Mouse (Mus musculus) gastrocnemius, adult 2 months (tissue): ENCODE results near the gene Pip4k2b. TPM values are rescaled to one million over a fixed set of nuclear protein-coding genes. Genes with fewer than 3 reads are reported as not detected.

Experiments
- DNase-seq: peaks from one replicate; pipeline ENCODE4 v3.0.0; 2022
- H3K27ac ChIP-seq: fragments of 200-600 bp; 2 replicates; pipeline ENCODE4 v1.8.1; 2022; ENCODE audit warnings: mild to moderate bottlenecking
- H3K4me3 ChIP-seq: fragments of 200-600 bp; 2 replicates; pipeline ENCODE4 v1.8.1; 2022; ENCODE audit warnings: mild to moderate bottlenecking, moderate library complexity
- CTCF ChIP-seq: fragments of 200-600 bp; IDR thresholded peaks from 2 replicates; pipeline ENCODE4 v1.8.1; 2022; ENCODE audit warnings: antibody characterized with exemption, mild to moderate bottlenecking, moderate library complexity
- intact Hi-C: fragments of 180-260 bp; cut with DNase I; formaldehyde crosslinking; loops from one replicate; pipeline ENCODE4 v1.15.1; 2025
- total RNA-seq, 2 experiments: library from RNA; stranded (reverse); gene quantifications; 2 replicates each; pipeline ENCODE4 v1.2.3; 2021

Pip4k2b gene
- total RNA-seq, 2 experiments from 2014 or later = 59.3 to 66.2 TPM

DNA sequence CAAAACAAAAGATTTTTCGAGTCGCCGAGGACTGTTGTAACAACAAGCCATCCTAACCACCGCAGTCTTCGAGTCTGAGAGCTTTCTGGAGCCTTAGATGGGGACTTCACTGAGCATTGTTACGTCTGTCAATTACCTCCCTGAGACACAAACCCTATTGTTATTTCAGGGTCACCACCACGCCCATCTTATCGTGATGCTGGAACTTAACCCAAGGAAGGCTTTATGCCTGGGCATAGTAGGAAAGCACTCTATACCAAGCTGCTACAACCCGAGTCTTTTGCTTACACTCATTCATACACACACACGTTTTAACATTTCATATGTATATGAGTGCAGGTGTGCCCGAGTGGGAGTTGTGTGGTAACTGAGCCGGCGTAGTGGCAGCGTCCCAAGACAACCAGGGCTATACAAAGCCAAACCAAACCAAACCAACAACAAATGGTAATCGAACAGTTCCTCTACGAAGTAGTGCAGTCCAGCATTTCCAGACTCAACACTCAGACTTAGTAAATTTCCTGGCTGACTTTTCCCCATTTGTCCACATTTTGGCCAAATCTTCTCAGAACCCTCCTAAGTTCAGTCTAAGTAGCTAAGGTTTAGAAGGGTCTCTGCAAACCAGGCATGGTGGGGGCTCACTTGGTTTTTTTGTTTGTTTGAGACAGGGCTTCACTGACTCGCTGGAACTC is 31.4 kb upstream of the Pip4k2b start, which contains the start of gene 1700001P01Rik:
Gene 1700001P01Rik (minus strand): TSS at position 111 of the 689 bp plus-strand sequence.
- intact Hi-C loops = no loop called here
- TF ChIP-seq CTCF = no peak
- DNase-seq = no peak
- Histone ChIP-seq H3K4me3 (no peak within 1 kb of the TSS), H3K27ac (no peak within 1 kb of the TSS)

DNA sequence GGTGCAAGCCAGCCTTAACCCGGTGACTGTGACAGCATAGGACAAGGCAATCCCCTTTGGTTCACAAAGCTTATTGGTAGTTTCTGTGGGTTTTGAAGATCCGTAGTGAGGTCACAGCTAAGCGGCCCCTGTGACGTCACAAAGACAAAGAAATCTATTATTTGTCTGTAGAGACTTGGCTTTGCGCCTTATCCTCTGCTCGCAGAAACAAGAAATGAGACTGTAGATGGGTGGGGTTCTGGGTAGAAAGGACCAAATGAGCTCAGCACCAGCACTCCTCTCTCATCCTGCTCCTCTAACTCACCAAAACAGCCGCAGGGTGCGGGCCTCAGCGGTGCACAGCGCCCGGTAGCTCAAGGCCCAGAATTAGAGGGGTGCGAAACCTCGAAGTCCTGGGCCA is 30.7 kb upstream of the Pip4k2b start:
- intact Hi-C loops = no loop called here

DNA sequence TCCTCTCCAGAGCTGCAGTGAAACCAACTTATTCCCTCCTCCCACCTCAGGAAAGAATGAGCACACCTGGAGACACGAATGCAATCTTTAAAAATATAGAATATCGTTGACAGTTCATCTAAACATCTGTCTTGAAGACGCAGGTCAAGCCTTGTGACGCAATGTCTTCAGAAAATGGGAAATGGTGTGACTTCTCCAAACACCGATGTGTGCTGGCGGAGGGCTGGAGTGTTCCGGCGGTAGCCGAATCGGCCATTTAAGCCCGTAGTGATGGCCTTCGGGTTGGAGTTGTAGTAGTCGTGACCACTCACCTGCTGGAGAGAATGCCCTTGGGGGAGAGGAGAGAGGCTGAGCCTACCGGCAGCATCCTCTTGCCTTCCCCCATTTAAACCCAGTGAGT is 26.9 kb upstream of the Pip4k2b start:
- H3K27ac ChIP-seq = no peak overlapping the region
- DNase-seq = no peak
- H3K4me3 ChIP-seq = no peak overlapping the region
- TF ChIP-seq CTCF = no peak
- intact Hi-C loops = no loop called here

More for the DNA sequence above, 30.7 kb upstream of the Pip4k2b start:
- Histone ChIP-seq H3K27ac (no peak overlapping the region), H3K4me3 (no peak overlapping the region)
- no peak for TF ChIP-seq CTCF
- no peak for DNase-seq

DNA sequence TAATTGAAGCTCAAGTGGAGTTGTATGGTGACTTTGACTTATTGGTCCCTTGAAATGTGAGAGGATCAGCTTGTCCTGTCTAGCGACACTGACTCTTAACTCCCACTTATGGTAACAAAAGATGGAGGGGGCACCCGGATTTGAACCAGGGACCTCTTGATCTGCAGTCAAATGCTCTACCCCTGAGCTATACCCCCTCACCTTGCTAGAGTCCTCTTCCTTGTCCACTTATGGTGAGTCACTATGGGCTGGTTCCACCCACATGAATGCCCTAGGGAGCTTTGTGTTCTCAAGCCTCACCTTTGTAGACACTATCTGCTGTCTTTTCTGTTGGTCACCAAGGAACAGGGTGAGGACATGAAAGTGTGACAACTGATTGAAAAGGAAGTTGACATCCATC is 25.2 kb upstream of the Pip4k2b start:
- intact Hi-C loops = no loop called here
- TF ChIP-seq CTCF = no peak
- DNase-seq = no peak
- Histone ChIP-seq H3K27ac (no peak overlapping the region), H3K4me3 (no peak overlapping the region)

DNA sequence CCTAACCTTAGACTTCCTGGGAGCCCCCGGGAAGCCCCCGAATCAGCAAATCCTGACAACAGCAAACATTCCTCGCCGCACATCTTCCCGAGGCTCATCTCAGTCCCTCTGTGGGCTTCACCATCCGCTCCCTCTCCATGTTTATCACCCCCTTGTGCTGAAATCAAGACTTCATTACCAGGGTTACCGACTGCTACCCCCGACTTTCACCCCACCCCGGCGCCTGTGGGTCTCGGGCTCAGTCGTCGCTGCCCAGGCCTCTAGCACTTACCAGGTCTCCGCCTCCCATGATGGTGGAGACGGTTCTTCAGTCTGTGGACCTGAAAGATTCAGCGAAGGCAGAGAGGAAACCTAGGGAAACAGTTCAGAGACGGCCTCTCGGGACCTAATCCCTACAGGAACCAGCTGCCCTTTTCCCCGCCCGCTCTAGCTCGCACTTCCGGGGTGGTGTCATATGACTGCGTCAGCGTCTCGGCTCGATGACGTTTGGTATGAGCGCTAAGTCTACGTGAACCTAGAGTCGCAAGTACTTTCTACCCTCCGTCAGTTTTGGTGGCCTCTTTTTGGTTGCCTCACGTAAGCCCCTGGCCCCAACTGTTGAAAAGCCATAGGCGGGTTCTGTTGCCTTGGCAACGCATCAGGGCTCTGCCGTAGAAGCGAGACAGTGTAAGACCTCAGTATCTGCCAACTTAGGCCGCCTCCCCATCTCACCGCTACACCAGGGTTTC is 21.8 kb upstream of the Pip4k2b start, which contains the start of gene Cwc25:
Gene Cwc25 (minus strand): TSS at position 403 of the 728 bp plus-strand sequence.
- peak; percentile 96 for DNase-seq
- intact Hi-C loops = no loop called here
- no peak for TF ChIP-seq CTCF
- H3K4me3 ChIP-seq = peak within 1 kb of the TSS; percentile 85
- peak within 1 kb of the TSS; percentile 99 for H3K27ac ChIP-seq

DNA sequence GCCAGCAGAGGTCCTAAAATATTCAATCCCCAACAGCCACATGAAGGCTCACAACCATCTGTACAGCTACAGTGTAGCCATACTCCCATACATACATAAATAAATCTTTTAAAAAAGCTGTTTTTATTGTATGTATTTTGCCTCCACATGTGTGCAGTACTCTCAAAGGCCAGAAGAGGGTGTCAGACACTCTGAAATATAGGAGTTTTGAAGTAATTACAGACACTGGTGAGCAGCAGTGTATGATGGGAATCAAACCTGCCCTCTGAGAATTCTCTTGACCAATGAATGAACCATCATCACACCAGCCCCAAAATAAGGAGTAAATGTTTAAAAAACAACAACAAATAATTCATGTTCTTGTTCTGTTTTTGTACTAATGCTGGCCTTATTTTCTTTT is 17.1 kb upstream of the Pip4k2b start:
- intact Hi-C loops = no loop called here
- no peak for DNase-seq
- Histone ChIP-seq H3K4me3 (no peak overlapping the region), H3K27ac (no peak overlapping the region)
- TF ChIP-seq CTCF = peak; percentile 30

DNA sequence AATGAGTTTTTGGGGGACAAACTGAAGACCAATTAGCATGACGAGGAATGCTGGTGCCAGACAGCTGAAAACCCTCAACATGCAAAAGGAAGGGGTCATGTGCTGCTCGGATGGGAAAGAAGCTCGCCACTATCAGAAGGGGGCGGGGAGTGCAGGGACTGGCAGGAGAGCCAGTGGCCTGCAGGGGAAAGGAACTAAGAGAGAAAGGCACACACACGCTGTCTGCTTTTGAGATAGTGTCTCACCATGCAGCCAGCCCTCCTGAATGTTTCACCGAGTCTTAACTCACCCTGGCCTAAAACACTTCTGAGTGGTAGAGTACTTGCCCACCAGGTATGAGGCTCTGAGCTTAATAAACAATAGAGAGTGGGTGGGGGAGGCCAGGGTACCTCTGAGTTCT is 14.4 kb upstream of the Pip4k2b start:
- no peak for DNase-seq
- no peak for TF ChIP-seq CTCF
- Histone ChIP-seq H3K4me3 (no peak overlapping the region), H3K27ac (no peak overlapping the region)
- intact Hi-C loops = no loop called here

DNA sequence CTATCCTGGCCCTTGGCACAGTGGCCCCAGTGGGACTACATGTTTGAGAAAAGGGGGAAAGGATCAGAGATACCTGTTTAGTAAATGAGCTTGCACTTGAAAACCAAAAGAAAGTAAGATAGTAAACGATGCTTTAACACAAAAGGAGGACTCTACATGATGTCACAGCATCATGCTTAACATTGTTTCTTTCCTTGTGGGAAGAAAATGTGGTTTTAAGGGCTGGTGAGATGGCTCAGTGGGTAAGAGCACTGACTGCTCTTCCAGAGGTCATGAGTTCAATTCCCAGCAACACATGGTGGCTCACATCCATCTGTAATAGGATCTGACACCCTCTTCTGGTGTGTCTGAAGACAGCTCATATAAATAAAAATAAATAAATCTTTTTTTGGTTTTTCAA is 13.6 kb upstream of the Pip4k2b start:
- DNase-seq = no peak
- intact Hi-C loops = no loop called here
- H3K27ac ChIP-seq = no peak overlapping the region
- TF ChIP-seq CTCF = no peak
- H3K4me3 ChIP-seq = no peak overlapping the region

DNA sequence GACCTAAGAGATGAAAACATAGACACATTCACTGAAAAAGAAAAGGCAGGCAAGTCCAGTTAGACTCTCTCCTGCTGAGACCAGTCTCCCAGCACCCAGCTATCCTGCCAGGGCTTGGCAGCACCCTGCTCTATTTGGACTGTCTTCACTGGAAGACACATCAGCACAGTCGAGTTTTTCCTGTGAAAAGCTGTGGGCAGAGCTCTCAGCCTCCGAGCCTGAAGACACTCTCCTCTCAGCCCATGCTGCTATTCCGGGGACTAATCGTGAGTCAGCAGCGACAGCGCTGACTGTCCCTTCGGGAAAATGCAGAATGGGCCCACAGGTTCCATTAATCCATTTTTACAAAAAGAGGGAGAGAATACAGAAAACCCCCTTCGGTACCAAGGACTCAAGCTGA is 8.8 kb upstream of the Pip4k2b start:
- no peak for TF ChIP-seq CTCF
- Histone ChIP-seq H3K27ac (no peak overlapping the region), H3K4me3 (no peak overlapping the region)
- no peak for DNase-seq
- intact Hi-C loops = no loop called here

DNA sequence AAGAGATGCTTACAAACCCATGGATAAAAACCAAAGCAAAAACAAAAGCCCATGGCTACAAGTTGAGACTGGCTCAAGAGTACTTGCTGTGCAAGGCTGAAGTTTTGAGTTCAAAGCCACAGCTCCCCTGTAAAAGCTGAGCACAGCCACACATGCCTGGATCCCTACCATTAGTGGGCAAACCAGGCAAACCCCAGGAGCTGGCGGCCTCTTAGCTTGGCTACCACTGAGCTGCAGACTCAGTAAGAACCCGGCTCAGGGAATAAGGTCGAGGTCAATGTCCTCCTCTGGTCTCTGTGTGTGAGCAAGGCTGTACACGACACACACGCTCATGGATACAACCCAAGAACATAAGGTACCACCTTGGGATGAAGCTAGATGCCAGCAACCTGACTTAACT is 4.0 kb upstream of the Pip4k2b start:
- Histone ChIP-seq H3K4me3 (no peak overlapping the region), H3K27ac (peak overlapping the region; percentile 74)
- DNase-seq = no peak
- TF ChIP-seq CTCF = no peak
- intact Hi-C loops = no loop called here

DNA sequence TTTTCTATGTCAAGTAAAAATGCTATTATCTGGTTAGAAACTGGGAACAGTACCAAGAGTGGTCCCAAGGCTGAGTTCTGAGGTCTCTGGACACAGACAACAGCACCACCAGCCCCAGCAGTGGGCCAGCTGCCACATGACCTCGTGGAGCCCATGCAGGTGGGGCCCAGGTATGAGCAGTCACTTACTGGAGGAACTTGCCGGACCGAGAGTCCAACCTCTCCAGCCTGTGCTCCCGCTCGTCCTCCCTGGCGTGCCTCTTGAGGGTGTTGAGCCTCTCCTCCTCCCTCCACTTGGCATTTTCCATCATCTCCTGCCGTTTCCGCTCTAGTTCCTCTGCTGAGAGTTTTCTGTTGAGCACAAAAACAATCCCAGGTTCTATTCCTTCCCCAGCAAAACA is 3.3 kb upstream of the Pip4k2b start:
- DNase-seq = peak; percentile 59
- TF ChIP-seq CTCF = no peak
- intact Hi-C loops = no loop called here
- no peak overlapping the region for H3K4me3 ChIP-seq
- H3K27ac ChIP-seq = peak overlapping the region; percentile 74

DNA sequence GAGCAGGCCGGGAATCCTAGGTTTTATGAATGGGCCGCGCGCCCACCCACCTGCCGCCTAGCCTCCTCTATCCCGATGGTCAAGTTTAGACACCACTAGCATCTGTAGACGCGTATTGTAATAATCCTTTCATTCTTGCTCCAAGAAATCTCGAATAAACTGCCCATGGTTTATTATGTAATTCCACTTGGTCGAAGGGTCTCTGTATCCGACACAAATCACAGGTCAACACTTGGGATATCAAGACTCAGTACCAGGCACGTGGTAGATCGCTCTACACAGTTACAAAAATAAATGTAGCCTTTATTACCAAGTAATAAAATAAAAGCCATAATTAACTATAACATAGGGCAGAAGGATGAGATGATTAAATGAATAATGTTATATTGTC is 822 bp upstream of the Pip4k2b start:
- H3K4me3 ChIP-seq = peak overlapping the region; percentile 97
- DNase-seq = no peak
- intact Hi-C loops = loop anchor here (2.0 kb wide), 1 partner anchor 43 kb away; the partner anchor contains the start of gene Psmb3
- H3K27ac ChIP-seq = peak overlapping the region; percentile 93
- TF ChIP-seq CTCF = no peak

DNA sequence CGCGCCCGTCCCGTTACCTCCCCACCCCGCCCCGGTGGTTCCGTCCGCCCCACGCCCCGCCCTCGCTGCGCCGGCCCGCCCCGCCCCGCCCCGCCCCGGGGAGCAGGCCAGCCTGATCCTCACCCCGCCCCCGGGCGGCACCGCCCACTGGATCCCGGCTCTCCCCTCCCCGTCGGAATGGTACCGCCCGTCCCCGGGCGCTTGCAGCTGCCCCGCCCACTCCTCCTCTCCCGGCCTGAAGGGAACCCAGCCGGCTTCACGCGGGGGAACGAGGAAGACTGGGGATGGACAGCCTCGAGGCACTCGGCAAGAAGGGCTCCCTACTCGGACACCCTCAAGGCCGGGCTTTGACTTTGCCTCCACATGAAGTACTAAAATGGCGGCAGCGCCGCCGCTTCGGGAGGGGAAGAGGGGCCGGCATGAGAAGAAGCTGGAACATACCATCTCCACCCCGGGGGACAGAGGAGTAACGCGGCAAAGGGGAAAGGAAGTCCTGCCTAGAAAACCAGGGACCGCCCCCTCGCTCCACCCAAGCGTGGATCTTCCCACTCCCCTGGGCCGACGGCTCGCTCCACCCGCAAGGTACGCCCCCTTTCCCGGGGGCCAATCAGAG is 320 bp upstream of the Pip4k2b start:
- peak; percentile 98 for DNase-seq
- TF ChIP-seq CTCF = no peak
- intact Hi-C loops = loop anchor here (2.0 kb wide), 1 partner anchor 42 kb away; the partner anchor contains the start of gene Psmb3

More for the DNA sequence above, 320 bp upstream of the Pip4k2b start:
- Histone ChIP-seq H3K27ac (peak overlapping the region; percentile 93), H3K4me3 (peak overlapping the region; percentile 97)
